Mouse (Mus musculus): ENCODE results near the gene Kazn. TPM values are rescaled to one million over a fixed set of nuclear protein-coding genes. Genes with fewer than 3 reads are reported as not detected.

Gene Kazn
- polyA plus RNA-seq, 1 experiment from 2014 or later = 14.0 TPM

GRCm38 (mm10) chr4:142238486-142239239 lies 538 bp downstream of the Kazn start:
- H3K4me1 ChIP-seq (replicated peaks) = peaks cover 50% of the 10 kb centered on the region
- ATAC-seq = peak; percentile 74
- no peaks in the 10 kb centered on the region for H3K9me3 ChIP-seq
- no peaks in the 10 kb centered on the region for H3K27me3 ChIP-seq (replicated peaks)
- H3K9ac ChIP-seq = peak overlapping the region; percentile 81
- under 1% methylated on average over 69 of the region's 69 CpGs for WGBS
- peak overlapping the region; percentile 92 for H3K4me2 ChIP-seq (replicated peaks)
- H3K36me3 ChIP-seq = no peaks in the 10 kb centered on the region
- peak overlapping the region; percentile 77 for H3K4me3 ChIP-seq (replicated peaks)
- peak overlapping the region; percentile 78 for H3K27ac ChIP-seq

DNA sequence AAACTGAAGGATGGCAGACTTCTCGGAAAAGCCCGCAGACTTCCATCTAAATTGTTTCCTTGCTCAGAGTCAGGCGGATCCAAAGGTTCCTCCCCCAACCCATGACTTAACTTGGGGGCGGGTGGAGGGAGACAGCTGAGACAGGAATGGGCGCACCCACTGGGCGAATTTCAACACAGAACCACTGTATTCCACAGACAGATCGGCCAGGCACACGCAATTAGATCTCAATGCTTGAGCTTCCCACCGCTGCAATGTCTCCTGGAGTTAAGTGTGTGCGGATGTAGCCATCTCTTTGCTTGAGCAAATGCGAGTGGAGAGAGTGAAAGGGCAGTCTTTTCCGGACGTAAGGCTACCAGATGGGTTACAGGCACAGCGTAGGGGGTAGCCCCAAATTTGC lies 1.2 kb downstream of the Kazn start:
- WGBS = 5% methylated on average over 14 of the region's 14 CpGs
- H3K27me3 ChIP-seq (replicated peaks) = no peaks in the 10 kb centered on the region
- peak overlapping the region; percentile 92 for H3K4me2 ChIP-seq (replicated peaks)
- peak; percentile 13; the same call in 1 of the 2 replicates for ATAC-seq
- peak overlapping the region; percentile 78; the same call in 1 of the 2 replicates for H3K27ac ChIP-seq
- H3K36me3 ChIP-seq = no peaks in the 10 kb centered on the region
- no peaks in the 10 kb centered on the region for H3K9me3 ChIP-seq
- peak overlapping the region; percentile 81 for H3K9ac ChIP-seq
- peaks cover 51% of the 10 kb centered on the region for H3K4me1 ChIP-seq (replicated peaks)
- H3K4me3 ChIP-seq (replicated peaks) = peak overlapping the region; percentile 77

GRCm38 (mm10) chr4:142236681-142237080 lies 2.5 kb downstream of the Kazn start:
- 72% methylated on average over 4 of the region's 4 CpGs for WGBS
- no peak overlapping the region for H3K27ac ChIP-seq
- no peak overlapping the region for H3K4me2 ChIP-seq (replicated peaks)
- H3K27me3 ChIP-seq (replicated peaks) = no peaks in the 10 kb centered on the region
- no peak for ATAC-seq
- H3K36me3 ChIP-seq = no peaks in the 10 kb centered on the region
- peaks cover 56% of the 10 kb centered on the region for H3K4me1 ChIP-seq (replicated peaks)
- H3K9ac ChIP-seq = no peak overlapping the region
- H3K9me3 ChIP-seq = no peaks in the 10 kb centered on the region
- H3K4me3 ChIP-seq (replicated peaks) = no peak overlapping the region

DNA sequence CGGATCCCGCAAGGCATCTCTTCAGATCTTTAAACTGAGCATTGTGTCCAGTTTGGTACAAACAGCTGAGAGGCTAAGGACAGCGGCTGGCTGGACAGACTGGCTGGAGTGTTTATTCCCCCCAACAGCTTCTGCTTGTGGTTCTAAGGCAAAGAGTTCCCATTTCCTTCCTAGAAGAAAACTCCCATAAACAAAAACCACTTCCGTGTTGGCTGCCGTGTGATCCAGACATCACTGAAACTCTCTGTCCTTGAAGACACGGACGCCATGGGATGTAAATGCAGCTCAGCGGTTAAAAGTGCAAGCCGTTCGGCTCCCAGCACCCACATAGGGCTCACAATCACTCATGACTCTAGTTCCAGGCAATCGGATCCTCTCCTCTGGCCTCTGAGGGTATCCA lies 3.8 kb downstream of the Kazn start:
- WGBS = 66% methylated on average over 11 of the region's 11 CpGs
- no peaks in the 10 kb centered on the region for H3K9me3 ChIP-seq
- H3K27ac ChIP-seq = no peak overlapping the region
- H3K4me3 ChIP-seq (replicated peaks) = no peak overlapping the region
- no peak overlapping the region for H3K9ac ChIP-seq
- H3K4me2 ChIP-seq (replicated peaks) = 0 out of 2 replicates have a peak overlapping the region, but pooled peaks have one; percentile 4
- no peak for ATAC-seq
- H3K36me3 ChIP-seq = no peaks in the 10 kb centered on the region
- H3K4me1 ChIP-seq (replicated peaks) = peaks cover 56% of the 10 kb centered on the region
- no peaks in the 10 kb centered on the region for H3K27me3 ChIP-seq (replicated peaks)

GRCm38 (mm10) chr4:142234828-142235227 lies 4.4 kb downstream of the Kazn start:
- peaks cover 53% of the 10 kb centered on the region for H3K4me1 ChIP-seq (replicated peaks)
- H3K27ac ChIP-seq = no peak overlapping the region
- no peak overlapping the region for H3K9ac ChIP-seq
- no peak overlapping the region for H3K4me3 ChIP-seq (replicated peaks)
- ATAC-seq = no peak
- no peaks in the 10 kb centered on the region for H3K36me3 ChIP-seq
- H3K4me2 ChIP-seq (replicated peaks) = no peak overlapping the region
- no peaks in the 10 kb centered on the region for H3K9me3 ChIP-seq
- WGBS = 77% methylated on average over 9 of the region's 9 CpGs
- no peaks in the 10 kb centered on the region for H3K27me3 ChIP-seq (replicated peaks)

- no peaks in the 10 kb centered on the region for H3K9me3 ChIP-seq
- no peak overlapping the region for H3K9ac ChIP-seq
- H3K4me2 ChIP-seq (replicated peaks) = peak overlapping the region; percentile 17; the same call in 1 of the 2 replicates
- peaks cover 51% of the 10 kb centered on the region for H3K4me1 ChIP-seq (replicated peaks)
- no peaks in the 10 kb centered on the region for H3K36me3 ChIP-seq
- H3K27ac ChIP-seq = 0 out of 2 replicates have a peak overlapping the region, but pooled peaks have one; percentile 44
- no peaks in the 10 kb centered on the region for H3K27me3 ChIP-seq (replicated peaks)
- no peak overlapping the region for H3K4me3 ChIP-seq (replicated peaks)
- WGBS = 26% methylated on average over 13 of the region's 13 CpGs
- ATAC-seq = peak; percentile 41
Measured at GRCm38 (mm10) chr4:142228821-142229575, 10.2 kb downstream of the Kazn start.

DNA sequence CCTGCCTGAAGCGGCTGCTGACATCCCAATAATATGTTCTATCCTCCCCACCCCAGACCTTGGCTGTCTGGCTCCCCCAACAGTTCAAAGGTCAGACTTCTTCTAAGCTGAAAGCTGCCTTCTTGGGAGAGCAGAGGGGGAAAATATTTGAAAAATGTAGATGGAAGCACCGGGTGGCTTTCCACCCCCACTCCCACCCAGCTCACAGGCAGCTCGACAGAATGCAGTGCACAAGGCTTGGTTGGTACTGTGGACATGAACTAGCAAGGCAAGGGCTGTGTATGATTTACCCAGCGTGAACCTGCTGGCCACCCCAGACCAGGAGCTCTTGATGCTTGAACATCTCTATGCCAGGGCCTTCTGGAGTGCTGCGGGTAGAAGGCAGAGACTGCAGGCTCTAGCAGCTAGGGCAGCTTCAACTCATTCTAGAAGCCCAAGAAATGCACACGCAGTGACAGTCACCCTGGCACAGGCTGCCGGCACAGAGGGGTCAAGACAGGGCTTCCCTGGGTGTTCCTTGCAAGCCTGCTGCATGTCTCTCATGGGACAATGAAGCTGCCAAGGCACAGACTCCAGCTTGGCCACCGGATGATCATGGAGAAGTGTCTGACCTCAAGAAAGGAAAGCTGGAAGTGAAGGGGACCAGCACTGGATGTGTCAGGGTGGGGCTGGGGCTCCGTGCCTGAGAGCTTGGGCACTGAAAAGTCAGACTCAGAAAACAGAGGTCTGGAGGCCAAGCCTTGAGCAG lies 15.1 kb downstream of the Kazn start:
- Histone ChIP-seq H3K4me3 (replicated peaks) (no peak overlapping the region), H3K4me1 (replicated peaks) (peaks cover 81% of the 10 kb centered on the region), H3K9me3 (no peaks in the 10 kb centered on the region), H3K27ac (peak overlapping the region; percentile 62), H3K4me2 (replicated peaks) (no peak overlapping the region), H3K27me3 (replicated peaks) (no peaks in the 10 kb centered on the region), H3K36me3 (no peaks in the 10 kb centered on the region), H3K9ac (no peak overlapping the region)
- 37% methylated on average over 9 of the region's 9 CpGs for WGBS
- no peak for ATAC-seq

GRCm38 (mm10) chr4:142222385-142222784 lies 16.8 kb downstream of the Kazn start:
- 35% methylated on average over 1 of the region's 1 CpGs for WGBS
- H3K36me3 ChIP-seq = no peaks in the 10 kb centered on the region
- no peak overlapping the region for H3K4me2 ChIP-seq (replicated peaks)
- no peaks in the 10 kb centered on the region for H3K9me3 ChIP-seq
- no peak overlapping the region for H3K4me3 ChIP-seq (replicated peaks)
- H3K27ac ChIP-seq = peak overlapping the region; percentile 80
- no peaks in the 10 kb centered on the region for H3K27me3 ChIP-seq (replicated peaks)
- peak; percentile 70 for ATAC-seq
- peaks cover 72% of the 10 kb centered on the region for H3K4me1 ChIP-seq (replicated peaks)
- no peak overlapping the region for H3K9ac ChIP-seq

GRCm38 (mm10) chr4:142221757-142222072 lies 17.5 kb downstream of the Kazn start:
- no peaks in the 10 kb centered on the region for H3K36me3 ChIP-seq
- H3K4me3 ChIP-seq (replicated peaks) = no peak overlapping the region
- H3K4me1 ChIP-seq (replicated peaks) = peaks cover 78% of the 10 kb centered on the region
- peak overlapping the region; percentile 80 for H3K27ac ChIP-seq
- no peak overlapping the region for H3K9ac ChIP-seq
- no peaks in the 10 kb centered on the region for H3K27me3 ChIP-seq (replicated peaks)
- 26% methylated on average over 5 of the region's 5 CpGs for WGBS
- peak overlapping the region; percentile 3; the same call in 1 of the 2 replicates for H3K4me2 ChIP-seq (replicated peaks)
- H3K9me3 ChIP-seq = no peaks in the 10 kb centered on the region
- no peak for ATAC-seq

- Histone ChIP-seq H3K9ac (no peak overlapping the region), H3K27ac (peak overlapping the region; percentile 80), H3K4me1 (replicated peaks) (peaks cover 82% of the 10 kb centered on the region), H3K36me3 (no peaks in the 10 kb centered on the region), H3K9me3 (no peaks in the 10 kb centered on the region), H3K27me3 (replicated peaks) (no peaks in the 10 kb centered on the region), H3K4me2 (replicated peaks) (peak overlapping the region; percentile 3; the same call in 1 of the 2 replicates), H3K4me3 (replicated peaks) (no peak overlapping the region)
- 33% methylated on average over 18 of the region's 18 CpGs for WGBS
- peak; percentile 45 for ATAC-seq
Measured at GRCm38 (mm10) chr4:142221025-142221756, 18.0 kb downstream of the Kazn start.

DNA sequence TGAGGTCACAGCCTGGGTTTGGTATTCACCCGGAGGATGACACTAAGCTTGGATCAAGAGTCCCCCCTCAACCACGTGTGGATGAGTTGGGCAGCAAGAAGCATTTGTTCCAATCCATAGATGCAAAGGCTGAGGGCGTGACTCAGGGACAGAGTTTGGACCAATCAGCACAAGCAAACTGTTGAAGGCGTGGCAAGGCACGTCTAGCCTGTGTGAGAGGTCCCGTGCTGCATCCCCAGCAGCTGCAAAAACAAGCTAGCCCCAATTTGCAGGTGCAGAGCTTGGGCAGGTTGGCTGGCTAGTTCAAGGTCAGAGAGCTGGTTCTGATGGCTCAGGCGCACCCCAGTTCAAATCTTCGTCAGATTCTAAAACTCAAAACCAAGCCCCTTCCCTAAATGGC lies 20.2 kb downstream of the Kazn start:
- Histone ChIP-seq H3K36me3 (no peaks in the 10 kb centered on the region), H3K9ac (no peak overlapping the region), H3K4me1 (replicated peaks) (peaks cover 74% of the 10 kb centered on the region), H3K9me3 (no peaks in the 10 kb centered on the region), H3K4me2 (replicated peaks) (no peak overlapping the region), H3K27me3 (replicated peaks) (no peaks in the 10 kb centered on the region), H3K4me3 (replicated peaks) (no peak overlapping the region), H3K27ac (no peak overlapping the region)
- 68% methylated on average over 8 of the region's 8 CpGs for WGBS
- no peak for ATAC-seq

All from intestine, embryonic 15.5 days (tissue).